Mouse (Mus musculus): Measurements from ENCODE around the gene Tbl3.
A peak's percentile ranks its signal among the peaks of the same experiment; 100 is the strongest.

The Tbl3 gene

DNA sequence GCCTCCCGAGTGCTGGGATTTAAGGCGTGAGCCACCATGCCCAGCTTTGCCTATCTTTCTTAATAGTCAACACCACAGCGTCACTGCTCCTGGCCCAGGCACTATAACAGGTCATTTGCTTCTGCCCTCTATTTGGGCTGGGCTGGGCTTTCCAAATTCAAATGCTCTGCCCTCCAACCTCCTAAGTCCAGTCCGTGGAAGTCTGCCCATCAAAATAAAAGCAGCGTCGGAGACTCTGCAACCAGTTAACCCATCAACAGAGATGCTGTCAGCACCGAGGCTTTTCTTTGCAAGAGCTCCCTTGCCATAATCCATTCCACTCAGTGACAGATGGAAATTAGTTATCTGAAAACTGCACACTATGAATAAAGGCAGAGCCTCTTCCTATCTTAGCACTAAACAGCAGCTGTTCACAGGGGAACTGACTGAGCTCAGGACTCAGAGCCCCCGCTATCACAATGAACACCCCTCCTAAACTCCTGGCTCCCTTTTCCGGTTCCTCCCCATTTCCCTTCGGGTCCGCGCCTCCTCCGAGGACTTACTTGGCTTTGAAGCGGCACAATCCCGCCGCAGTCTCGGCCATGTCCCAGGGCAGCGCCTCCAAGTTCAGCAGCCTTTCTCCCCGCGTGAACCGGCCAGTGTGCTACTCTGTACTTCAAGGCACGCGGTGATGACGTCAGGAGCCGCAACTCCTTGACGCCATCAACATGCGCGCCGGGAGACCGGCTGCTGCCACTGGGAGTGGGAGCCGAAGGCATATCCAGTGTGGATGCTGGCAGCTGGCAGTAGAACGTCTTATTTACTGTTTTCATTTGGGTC lies at the start of gene Tbl3:
TSS of gene Tbl3 (minus strand) at position 679 of the 819 bp plus-strand sequence.
- peak; percentile 98 for DNase-seq (ENCODE audit: low read depth)

GRCm38 (mm10) chr17:24752415-24753394 lies 45.2 kb upstream of the Tbl3 start, which contains the start of gene Hs3st6:
Hs3st6 (plus strand) TSS chr17:24752988.
- no peak for DNase-seq (ENCODE audit: low read depth)

GRCm38 (mm10) chr17:24751528-24751927 lies 44.1 kb upstream of the Tbl3 start:
- no peak for DNase-seq (ENCODE audit: low read depth)

DNA sequence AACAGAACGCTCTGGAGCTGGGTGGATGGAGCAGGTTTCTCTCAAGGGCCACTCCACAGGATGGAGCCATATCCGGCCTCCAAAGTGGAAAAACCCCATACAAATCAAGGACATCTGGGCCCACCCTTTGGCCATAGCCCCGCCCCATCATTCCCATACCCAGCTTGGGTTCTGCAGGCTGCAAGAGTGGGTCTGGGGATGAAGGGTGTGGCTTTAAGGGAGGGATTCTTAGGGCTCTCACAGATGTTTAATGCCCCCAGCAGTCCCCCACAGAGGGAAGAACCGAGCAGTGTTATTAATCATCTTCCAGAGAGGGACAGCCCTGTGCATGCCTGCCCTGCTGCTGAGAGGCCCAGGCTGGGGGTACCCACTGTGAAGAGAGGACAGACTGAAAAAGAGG lies 39.5 kb upstream of the Tbl3 start:
- DNase-seq (ENCODE audit: low read depth) = peak; percentile 46

DNA sequence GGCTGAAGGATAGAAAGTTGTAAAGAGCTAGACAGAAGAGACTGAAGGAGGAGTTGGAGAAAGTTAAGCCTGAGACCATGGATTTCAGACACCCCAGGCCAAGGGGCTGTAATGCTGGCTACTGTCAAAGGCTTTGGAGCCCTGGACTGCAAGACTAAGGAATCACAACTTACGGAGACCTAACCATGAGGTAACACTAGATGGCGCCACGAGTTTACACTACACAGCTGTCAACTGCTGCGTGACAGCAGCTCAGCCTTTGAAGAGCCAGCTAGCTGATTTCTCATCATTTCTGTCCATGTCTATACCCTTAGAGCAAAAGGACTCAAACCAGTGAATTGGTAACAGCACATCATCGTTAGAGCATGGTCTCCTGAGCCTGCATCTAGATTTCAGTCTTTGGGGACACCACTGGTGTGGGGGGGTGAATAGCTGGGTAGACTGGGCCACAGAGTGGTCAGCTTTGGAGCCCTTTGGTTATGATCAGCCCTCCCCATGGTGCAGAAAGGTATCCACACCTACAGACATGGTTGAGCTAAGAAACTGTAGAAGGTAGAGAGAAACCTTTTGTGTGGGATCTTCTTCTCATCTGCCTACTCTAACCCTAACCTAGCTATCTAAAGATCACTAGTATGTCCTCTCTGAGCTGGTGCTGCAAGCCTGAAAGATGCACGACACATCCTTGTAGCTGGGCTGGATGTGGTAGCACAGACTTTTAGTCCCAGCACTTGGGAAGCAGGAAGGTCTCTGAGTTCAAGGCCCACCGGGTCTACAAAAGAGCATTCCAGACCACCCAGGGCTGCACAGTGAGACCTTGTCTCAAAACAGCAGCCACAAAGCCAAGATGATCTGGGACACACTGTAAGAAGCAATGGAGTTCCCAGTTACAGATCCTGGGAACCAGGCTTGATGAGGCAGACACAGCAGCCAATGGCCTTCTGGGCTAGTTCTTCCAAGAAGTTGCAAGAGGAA lies 38.4 kb upstream of the Tbl3 start:
- DNase-seq (ENCODE audit: low read depth) = peak; percentile 95

DNA sequence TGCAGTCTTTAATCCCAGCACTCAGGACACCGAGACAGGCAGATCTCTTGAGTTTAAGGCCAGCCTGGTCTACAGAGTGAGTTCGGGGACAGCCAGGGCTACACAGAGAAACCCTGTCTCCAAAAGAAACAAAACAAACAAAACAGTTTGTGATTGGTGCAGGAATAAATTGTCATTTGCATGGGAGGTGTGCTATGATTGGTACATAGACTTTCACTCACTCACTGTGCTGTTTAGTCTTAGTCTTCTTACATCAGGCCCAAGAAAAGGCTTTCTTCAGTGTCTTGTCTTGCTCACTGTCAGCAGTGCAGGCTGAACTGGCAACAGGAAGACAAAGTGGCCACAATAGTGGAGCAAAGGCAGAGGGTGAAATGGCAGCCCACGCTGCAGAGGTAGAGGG lies 36.9 kb upstream of the Tbl3 start:
- DNase-seq (ENCODE audit: low read depth) = no peak

- DNase-seq (ENCODE audit: low read depth) = no peak
Observed at GRCm38 (mm10) chr17:24743896-24744295, 36.4 kb upstream of the Tbl3 start.

DNA sequence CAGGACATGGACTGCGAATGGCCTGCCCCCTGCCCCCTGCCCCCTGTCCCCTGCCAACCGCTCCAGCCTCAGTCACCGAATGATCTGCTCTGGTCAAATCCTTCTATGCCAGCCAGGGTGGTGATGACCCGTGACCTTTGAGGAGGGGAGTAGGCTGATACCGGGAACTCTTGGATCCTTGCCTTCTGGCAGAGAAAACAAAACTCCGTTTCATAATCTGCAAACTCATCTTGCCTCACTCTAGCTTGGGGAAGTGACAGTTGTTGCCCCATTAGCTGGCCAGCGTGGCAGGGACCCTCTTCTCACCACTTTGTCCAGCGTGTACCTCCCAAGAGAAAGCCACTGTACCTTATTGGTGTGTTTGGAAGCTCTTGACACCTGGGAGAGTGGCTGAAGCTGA lies 34.8 kb upstream of the Tbl3 start:
- no peak for DNase-seq (ENCODE audit: low read depth)

- DNase-seq (ENCODE audit: low read depth) = no peak
Observed at GRCm38 (mm10) chr17:24739926-24740325, 32.5 kb upstream of the Tbl3 start.

- no peak for DNase-seq (ENCODE audit: low read depth)
Observed at GRCm38 (mm10) chr17:24738238-24738637, 30.8 kb upstream of the Tbl3 start.

DNA sequence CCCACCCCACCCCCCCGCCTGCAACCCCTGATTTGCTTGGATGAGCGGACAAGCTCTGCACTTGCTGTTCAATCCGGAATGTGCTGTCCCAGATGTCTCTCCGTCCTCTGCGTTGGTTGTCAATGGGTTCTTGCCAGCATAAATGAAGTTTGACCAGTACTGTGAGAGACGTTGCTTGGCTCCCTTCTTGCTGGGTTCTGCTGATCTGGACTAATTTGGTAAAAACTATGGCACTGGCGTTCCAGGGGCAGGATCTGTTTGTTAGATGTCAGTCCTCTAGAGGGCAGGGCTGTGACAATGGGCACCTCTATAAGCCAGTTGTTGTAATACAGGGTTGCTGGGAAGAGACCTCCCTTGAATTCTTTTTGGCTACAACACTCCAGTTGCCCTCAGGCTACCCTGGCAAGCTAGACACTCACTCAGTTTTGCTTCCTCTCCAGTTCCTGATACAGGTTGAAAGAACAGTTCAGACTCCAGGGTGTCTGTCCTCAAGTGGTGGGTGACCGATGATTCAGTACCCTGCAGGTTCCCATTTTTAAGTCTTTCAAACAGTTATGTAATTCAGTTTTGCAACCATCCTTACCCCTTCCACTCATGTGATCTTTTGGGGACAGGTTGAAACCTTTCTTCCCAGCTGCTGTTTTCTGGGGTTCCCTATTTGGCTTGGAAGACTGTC lies 29.8 kb upstream of the Tbl3 start:
- DNase-seq (ENCODE audit: low read depth) = no peak

- DNase-seq (ENCODE audit: low read depth) = peak; percentile 99
Observed at GRCm38 (mm10) chr17:24736330-24737051, 29.0 kb upstream of the Tbl3 start, which contains the start of gene Msrb1. Msrb1 (plus strand) TSS chr17:24736642.

DNA sequence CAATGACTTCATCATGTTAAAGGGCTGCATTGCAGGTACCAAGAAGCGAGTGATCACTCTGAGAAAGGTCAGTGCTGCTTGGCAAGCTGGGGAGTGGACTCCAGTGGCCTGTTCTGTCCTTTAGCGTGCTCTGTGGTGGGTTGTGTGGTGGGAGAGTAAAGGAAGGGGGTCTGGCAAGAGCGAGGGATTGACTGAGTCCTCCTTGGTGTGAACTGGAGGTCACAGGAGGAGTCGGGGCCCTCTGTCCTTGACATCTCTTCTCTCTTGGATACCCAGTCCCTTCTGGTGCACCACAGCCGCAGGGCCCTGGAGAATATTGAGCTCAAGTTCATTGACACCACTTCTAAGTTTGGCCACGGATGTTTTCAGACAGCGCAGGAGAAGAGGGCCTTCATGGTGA lies 28.0 kb upstream of the Tbl3 start:
- no peak for DNase-seq (ENCODE audit: low read depth)

- DNase-seq (ENCODE audit: low read depth) = no peak
Observed at GRCm38 (mm10) chr17:24734513-24734912, 27.1 kb upstream of the Tbl3 start.

GRCm38 (mm10) chr17:24733434-24734050 lies 26.1 kb upstream of the Tbl3 start:
- DNase-seq (ENCODE audit: low read depth) = peak; percentile 40

- no peak for DNase-seq (ENCODE audit: low read depth)
Observed at GRCm38 (mm10) chr17:24732233-24732935, 24.9 kb upstream of the Tbl3 start.

- no peak for DNase-seq (ENCODE audit: low read depth)
Observed at GRCm38 (mm10) chr17:24730787-24731186, 23.3 kb upstream of the Tbl3 start.

- peak; percentile 52 for DNase-seq (ENCODE audit: low read depth)
Observed at GRCm38 (mm10) chr17:24729067-24729466, 21.6 kb upstream of the Tbl3 start.

DNA sequence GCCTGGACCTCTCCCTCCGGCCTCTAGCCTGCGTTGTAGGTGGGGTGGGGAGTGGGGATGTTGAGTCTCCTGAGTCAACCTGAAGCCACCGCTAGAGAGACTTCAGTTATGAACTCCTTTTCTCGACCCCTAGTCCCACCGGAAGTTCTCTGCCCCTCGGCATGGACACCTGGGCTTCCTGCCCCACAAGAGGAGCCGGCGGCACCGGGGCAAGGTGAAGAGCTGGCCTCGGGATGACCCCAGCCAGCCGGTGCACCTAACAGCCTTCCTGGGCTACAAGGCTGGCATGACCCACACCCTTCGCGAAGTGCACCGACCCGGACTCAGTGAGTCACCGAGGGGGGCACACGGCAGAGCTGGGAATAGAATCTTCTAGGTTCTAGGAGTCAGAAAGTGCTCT lies 20.7 kb upstream of the Tbl3 start:
- DNase-seq (ENCODE audit: low read depth) = no peak

Data from NIH3T3 (cell line).